Mouse (Mus musculus): ENCODE measurements around the gene Arhgap15.

Arhgap15 gene

DNA sequence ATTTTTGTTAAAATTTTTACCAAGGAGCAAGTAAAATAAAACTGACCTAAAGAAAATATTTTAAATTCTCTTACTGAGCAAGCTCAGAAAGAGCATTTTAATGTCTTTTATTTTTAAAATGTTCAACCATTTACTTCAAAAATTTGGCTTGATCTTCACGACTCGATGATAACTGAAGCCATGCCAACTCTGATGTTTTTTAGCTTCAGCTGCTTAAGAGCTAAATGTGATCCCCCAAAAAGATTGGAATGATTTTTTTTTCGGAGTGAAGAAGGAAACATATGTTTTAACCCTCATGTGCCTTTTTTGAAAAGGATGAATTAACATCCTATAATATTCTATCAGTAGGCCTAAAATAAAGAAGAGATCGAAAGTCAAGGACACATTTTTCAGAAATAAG lies 605.0 kb downstream of the Arhgap15 start:
- ChIA-PET CTCF (no interaction called here), POLR2A (interaction anchor here in 1 of 4 experiments (0.5 kb wide), 1 partner anchor 634 kb away, joined by 3 read pairs; no protein-coding TSS in a partner anchor)

DNA sequence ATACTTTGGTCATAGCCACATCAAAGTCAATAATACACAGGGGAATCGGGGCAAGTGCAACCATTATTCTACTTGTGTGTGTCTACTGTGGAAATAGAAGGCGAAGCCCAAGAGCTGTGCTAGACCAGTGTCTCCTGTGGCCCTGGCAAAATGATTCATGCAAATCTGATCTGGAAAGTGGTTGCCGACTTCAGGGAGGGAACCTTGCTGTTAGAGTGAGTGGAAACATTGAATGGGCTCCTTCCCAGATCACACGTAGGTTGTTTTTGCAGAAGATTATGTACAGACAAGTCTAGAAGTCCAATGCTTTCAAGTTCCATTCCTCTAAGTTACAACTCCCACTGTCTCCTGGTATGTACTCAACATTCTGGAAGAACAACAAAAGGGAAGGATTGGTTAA lies 606.2 kb downstream of the Arhgap15 start:
- ChIA-PET POLR2A (no interaction called here), CTCF (no interaction called here)

- ChIA-PET POLR2A (interaction anchor here in 1 of 4 experiments (0.6 kb wide), 1 partner anchor 12 kb away, joined by 3 read pairs; no protein-coding TSS in a partner anchor), CTCF (no interaction called here)
Observed at GRCm38 (mm10) chr2:44355316-44355715, 606.7 kb downstream of the Arhgap15 start.

DNA sequence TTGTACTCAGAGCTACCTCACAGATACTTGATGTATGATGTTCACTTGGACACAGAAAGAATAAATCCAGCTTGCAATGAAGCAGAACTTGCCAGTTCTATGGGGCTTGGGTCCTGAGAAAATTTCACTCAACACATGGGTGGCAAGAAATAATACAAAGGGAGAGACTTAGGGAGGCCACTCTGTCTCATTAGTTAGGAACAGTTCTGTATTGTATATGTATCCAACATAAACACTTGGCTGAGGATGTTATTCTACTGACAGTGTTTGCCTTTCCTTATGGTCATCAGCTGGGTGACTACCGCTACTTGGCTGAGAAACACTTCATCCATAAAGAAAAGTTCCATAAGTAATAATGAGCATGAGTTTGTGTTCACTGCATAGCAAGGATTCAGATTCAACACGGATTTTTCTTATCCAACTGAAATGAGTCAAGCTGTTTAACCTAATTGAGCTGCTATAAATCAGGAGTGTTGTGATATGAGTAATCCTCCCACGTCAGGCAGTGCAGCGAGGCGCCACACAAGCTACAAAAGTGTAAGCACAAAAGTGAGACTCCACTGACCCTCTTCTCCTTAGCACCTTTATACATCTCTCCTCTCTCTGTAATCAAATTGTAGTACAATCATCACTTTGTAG lies 607.7 kb downstream of the Arhgap15 start:
- ChIA-PET POLR2A (interaction anchor here in 1 of 4 experiments (1.1 kb wide), 1 partner anchor 10 kb away, joined by 3 read pairs; no protein-coding TSS in a partner anchor), CTCF (no interaction called here)

GRCm38 (mm10) chr2:44356887-44357251 lies 608.2 kb downstream of the Arhgap15 start:
- ChIA-PET CTCF (no interaction called here), POLR2A (interaction anchor here in 1 of 4 experiments (1.1 kb wide), 1 partner anchor 9 kb away, joined by 3 read pairs; no protein-coding TSS in a partner anchor)

DNA sequence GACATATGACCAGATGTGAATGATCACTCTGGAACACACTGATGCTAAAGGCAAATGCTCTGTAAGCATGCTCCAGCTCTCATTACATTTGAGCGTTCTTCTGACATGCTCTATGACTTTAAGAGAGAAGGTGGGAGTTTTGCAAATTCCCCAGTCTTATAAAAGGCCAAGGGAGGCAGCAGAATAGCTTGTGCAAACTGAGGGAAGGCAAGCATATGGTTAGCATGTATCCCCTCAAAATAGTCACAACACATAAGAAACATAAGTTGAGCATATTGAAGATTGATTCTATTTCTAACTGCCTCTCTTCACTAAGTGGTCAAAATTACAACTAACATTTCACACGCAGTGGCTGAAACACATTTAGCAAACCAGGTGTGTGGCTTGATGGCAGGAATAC lies 631.6 kb downstream of the Arhgap15 start:
- ChIA-PET CTCF (no interaction called here), POLR2A (no interaction called here)

GRCm38 (mm10) chr2:44384541-44384940 lies 635.9 kb downstream of the Arhgap15 start:
- CTCF ChIA-PET = no interaction called here
- POLR2A ChIA-PET = no interaction called here

DNA sequence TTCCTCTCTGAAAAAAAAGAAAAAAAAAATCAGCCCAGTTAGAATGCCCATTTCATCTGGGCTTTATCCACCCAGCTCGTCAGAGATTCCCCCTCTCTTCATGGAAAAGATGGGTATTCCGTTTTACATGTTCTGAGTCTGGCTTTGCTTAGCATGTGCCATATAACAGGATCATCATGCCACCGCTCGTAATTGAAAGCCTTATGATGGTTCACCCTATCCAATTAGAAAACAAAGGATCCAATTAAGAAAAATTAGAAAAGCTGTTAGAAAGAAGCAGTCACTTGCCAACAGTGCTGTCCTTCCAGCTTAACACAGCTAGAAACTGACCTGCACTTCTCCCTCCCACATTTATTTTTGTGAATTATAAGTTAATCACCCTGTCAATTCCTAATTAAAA lies 640.9 kb downstream of the Arhgap15 start:
- ChIA-PET POLR2A (no interaction called here), CTCF (no interaction called here)

- POLR2A ChIA-PET = interaction anchor here in 1 of 4 experiments (0.6 kb wide), 1 partner anchor 555 kb away, joined by 6 read pairs; no protein-coding TSS in a partner anchor
- CTCF ChIA-PET = interaction anchor here in 1 of 4 experiments (0.6 kb wide), 1 partner anchor 396 kb away, joined by 3 read pairs; no protein-coding TSS in a partner anchor
Observed at GRCm38 (mm10) chr2:44393789-44394188, 645.2 kb downstream of the Arhgap15 start.

GRCm38 (mm10) chr2:44394956-44395501 lies 646.4 kb downstream of the Arhgap15 start:
- ChIA-PET CTCF (no interaction called here), POLR2A (no interaction called here)

GRCm38 (mm10) chr2:44395577-44395976 lies 647.0 kb downstream of the Arhgap15 start:
- CTCF ChIA-PET = no interaction called here
- POLR2A ChIA-PET = no interaction called here

GRCm38 (mm10) chr2:44397209-44397608 lies 648.6 kb downstream of the Arhgap15 start:
- ChIA-PET POLR2A (no interaction called here), CTCF (no interaction called here)

- ChIA-PET CTCF (no interaction called here), POLR2A (no interaction called here)
Observed at GRCm38 (mm10) chr2:44397735-44398337, 649.2 kb downstream of the Arhgap15 start.

DNA sequence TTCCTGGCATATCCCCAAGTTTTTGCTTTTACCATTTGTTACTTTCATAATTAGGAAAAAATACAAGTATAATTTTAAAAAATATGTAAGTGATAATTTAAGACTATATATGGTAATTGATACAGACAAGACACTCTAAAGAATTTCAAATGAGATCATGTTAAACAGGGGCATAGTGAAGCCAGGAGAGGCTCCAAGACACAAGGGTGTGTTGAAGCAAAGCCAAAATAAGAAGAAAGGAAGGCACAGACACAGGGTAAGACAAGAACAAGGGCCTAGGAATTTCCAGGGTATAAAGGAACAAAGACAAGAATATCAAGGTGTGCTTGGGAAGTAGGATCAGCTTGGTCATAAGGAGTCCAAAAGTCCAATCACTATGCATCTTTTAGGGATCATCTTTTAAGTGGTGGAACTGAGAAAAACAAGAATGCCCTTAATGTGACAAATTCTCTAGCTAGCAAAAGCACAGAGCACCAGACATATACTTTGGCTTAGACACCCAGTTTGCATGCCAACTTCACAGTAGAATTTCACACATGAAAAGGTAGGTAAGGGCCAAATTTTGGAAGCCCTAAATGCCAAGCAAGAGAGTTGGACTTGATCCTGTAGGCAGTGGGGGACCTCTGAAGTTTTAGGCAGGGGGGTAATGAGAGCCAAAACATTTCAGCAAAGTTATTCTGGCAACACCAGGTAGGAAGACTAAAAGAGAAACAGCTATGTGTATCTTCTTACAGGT lies 650.7 kb downstream of the Arhgap15 start:
- ChIA-PET CTCF (no interaction called here), POLR2A (interaction anchor here in 1 of 4 experiments (0.7 kb wide), 1 partner anchor 603 kb away, joined by 5 read pairs; no protein-coding TSS in a partner anchor)

GRCm38 (mm10) chr2:44401704-44402422 lies 653.2 kb downstream of the Arhgap15 start:
- ChIA-PET CTCF (no interaction called here), POLR2A (no interaction called here)

GRCm38 (mm10) chr2:44411660-44412059 lies 663.0 kb downstream of the Arhgap15 start:
- POLR2A ChIA-PET = no interaction called here
- CTCF ChIA-PET = no interaction called here

DNA sequence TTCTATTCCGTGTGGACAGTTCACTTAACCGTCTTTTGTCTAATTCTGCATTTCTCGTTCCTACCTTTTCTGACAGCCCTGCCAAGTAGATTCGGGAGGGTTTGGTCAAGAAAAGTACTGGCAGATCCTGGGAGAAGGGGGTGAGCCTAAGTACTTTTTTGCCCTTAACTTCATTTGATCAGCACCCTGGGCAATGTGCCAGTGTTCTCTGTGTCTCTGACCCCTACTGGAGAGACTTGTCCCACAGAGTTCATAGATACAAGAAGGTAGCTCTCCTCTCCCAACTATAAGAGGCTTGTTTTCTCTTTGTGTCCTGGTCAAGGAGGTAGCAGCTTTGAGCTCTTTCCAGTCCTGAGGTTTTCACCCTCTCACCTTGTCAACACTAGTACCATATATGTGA lies 667.7 kb downstream of the Arhgap15 start:
- CTCF ChIA-PET = no interaction called here
- POLR2A ChIA-PET = interaction anchor here in 1 of 4 experiments (0.9 kb wide), 1 partner anchor 464 kb away, joined by 3 read pairs; no protein-coding TSS in a partner anchor

DNA sequence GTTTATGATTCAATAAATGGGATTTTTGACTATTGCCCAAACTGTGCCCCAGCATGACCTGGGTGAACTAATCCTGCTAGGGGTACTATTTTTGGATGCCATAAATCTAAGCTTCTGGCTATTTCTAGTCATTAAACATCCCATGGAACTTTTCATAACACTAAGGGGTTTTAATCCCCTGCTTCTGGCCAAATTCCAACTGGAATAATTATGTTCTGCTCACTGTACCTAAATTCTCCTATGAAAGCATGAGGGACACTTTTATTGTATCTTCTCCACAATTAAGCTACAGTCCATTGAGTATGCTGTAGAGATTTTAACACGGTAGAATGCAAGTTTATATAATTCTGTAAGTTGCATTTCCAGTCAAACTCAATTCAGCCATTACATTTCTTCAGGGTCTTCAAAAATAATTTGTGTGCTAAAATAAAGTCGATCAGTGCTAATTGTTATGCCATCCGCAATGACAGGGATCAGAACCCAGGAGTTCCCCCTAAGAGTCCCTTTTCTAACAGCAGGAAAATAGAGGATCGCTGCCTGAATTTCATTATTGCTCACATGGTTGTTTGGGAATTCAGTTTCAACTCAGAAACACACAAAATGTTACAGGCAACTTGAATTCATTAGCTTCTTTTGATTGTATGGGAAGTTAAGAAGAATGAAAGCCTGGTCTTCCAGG lies 671.1 kb downstream of the Arhgap15 start:
- ChIA-PET POLR2A (no interaction called here), CTCF (interaction anchor here in 1 of 4 experiments (1.1 kb wide), 1 partner anchor 174 kb away, joined by 3 read pairs; no protein-coding TSS in a partner anchor)

GRCm38 (mm10) chr2:44430521-44430920 lies 681.9 kb downstream of the Arhgap15 start:
- CTCF ChIA-PET = no interaction called here
- POLR2A ChIA-PET = no interaction called here

All from embryonic stem cell, embryonic (primary cell).